Mouse (Mus musculus): ENCODE measurements around the gene Grin2a.

Grin2a gene

DNA sequence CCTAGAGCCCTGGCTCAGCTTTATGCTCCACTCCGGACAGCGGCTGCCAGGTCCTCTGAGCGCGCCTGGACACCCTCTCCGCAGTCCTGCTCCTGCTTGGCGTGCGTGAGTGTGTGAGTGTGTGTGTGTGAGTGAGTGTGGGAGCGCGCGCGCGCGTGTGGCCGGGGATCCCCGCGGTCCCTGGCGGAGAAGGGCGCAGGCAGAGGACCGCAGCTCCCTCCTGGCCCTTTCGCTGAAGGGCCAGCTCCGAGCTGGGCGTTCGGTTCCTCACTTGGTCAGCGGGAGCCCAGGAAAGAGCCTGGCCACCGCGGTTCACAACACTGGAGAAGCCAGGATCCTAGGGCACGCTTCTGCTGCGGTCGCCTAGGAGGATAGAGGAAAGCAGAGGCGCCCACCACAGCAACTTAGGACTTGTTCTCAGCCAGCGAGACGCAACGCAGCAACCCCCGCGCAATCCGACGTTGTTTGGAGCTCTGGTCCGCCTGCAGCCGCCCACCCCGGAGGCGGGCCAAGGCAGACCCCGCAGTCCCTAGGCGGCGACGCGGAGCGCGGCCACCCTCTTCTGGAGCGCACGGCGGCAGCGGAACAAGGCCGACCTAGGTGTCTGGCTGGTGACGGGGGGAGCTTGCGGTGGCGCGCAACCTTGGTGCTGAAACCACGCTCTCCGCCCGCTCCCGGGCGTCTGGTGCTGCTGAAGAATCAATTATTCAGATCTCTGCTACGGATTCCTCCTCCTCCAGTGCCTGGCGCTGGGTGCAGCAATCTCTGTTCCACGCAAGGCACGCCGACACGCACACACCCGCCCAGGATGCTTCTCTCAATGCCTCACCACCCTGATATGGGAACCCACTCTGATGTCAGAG is at the start of gene Grin2a:
Grin2a (minus strand) TSS at position 610 of the 863 bp plus-strand sequence.
- peak; percentile 79 for DNase-seq

DNA sequence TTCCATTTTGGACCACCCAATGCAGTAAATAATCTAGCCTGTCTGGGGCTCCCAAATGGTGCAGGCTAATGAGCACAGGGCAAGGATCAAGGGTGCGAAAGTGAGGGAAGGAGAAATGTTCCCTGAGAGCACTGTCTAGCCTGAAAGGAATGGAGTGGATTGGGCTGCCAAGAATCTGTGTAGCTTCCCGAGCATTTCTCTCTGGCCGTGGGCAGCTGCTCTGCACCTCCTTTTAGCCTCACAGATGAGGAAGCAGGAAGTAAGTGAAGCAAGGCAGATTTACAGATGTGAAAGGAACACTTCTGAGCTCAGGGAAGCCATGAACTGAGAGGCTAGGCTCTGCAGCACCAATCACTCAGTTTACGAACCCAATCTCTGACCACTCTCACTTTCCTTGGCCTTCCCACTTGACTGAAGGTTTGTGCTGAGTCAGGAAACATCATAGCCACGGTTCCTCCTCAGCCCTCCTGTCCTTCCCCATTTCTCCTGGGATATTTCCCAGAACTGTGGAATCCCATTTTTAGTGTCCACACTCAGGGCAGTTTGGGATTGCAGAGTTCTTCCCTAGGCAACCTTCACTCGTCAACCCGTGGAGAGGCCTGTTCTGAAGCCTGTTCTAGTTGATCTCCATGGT is 40.3 kb upstream of the Grin2a start:
- DNase-seq = no peak

DNA sequence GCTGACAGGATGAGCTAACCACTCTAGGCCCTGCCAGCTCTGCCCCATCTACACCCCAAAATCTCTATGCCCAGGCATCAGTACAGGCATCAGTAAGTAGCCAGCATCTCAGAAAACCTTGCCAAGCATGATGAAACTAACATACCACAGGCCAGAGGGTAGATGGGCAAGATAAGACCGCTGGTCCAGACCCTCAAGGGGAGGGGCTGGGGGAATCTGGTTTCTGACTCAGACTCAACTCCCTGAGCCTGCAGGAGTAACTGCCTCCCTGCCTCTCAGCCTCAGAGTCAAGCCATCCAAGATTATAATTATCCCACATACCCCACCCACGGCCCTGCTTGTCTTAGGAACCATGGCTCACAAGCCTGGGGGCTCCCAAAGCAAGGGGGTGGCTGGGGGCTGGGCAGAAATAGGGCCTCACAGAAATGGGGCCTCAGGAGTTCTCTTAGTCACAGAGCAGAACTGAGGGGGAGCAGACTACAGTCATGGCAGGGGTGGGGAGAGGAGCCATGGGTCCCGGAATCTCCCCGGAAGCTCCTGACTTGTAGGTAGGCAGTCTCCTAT is 38.1 kb upstream of the Grin2a start:
- DNase-seq = peak; percentile 69

- DNase-seq = no peak
Observed at GRCm38 (mm10) chr16:10031891-10032290, 36.5 kb upstream of the Grin2a start.

- no peak for DNase-seq
Observed at GRCm38 (mm10) chr16:10026741-10027140, 31.4 kb upstream of the Grin2a start.

GRCm38 (mm10) chr16:10009743-10010142 is 14.4 kb upstream of the Grin2a start:
- no peak for DNase-seq

DNA sequence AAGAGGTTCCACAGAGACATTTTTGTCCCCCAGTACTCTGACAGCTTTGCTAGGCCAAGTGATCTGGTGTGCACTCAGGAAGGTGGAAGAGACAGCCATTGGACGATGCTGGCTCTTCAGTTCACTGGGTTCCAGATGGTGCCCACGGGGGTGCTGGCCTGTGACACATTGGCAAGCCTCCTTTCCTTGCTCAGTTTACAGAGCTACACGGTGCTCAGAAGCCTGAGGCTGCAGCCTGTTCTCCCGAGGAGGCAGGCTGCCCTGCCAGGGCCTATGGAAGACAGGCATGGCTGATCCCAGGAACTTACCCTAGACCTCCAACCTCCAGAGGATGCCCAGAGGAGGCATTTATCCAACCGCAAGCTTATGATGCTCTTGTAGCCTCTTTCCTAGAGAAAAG is 10.2 kb upstream of the Grin2a start:
- DNase-seq = no peak

- no peak for DNase-seq
Observed at GRCm38 (mm10) chr16:10004096-10004495, 8.7 kb upstream of the Grin2a start.

DNA sequence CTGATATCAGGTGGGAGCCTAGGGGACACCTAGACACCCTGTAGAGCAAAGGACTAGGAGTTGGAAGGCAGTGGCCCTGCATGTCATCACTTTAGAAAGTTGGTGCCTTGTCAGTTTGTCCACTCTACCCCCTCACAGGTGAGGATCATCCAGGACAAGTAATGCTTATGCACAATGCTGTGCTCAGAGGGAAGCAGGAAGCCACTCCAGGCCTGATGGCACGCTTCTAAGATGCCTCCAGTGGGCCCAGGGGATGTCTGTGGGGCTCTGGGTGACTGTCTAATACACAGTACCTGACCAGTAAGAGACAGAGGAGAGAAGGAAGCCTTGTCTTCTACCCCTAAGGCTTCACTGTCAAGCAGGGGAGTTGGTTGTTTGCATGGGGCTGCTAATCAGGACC is 7.6 kb upstream of the Grin2a start:
- no peak for DNase-seq

- no peak for DNase-seq
Observed at GRCm38 (mm10) chr16:10001601-10002000, 6.2 kb upstream of the Grin2a start.

DNA sequence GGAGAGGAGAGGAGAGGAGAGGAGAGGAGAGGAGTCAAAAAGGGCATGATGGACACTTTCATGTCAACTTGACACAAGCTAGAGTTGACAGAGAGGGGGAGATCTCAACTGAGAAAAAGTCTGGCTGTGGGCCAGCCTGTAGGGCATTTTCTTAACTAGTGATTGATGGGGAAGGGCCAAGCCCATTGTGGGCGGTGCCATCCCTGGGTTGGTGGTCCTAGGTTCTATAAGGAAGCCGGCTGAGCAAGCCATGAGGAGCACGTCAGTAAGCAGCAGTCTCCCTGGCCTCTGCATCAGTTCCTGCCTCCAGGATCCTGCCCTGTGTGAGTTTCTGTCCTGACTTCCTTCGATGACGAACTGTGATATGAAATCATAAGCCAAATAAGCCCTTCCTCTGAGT is 4.6 kb upstream of the Grin2a start:
- no peak for DNase-seq

DNA sequence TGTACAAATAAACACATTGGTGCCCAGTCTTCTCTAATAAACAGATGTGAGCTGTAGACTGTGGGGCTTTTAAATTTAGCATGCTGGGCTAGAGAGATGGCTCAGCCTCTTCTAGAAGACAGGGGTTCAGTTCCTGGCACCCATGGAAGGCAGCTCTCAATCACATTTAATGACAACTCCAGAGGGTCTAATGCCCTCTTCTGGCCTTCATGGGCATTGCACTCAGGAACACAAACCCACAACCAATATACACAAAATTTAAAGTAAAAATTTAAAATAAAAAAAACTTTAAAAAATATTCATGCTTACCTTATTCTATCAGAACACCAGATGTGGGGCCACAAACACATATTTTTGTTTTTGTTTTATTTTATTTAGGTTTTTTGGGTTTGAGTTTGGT is 2.6 kb upstream of the Grin2a start:
- DNase-seq = no peak

DNA sequence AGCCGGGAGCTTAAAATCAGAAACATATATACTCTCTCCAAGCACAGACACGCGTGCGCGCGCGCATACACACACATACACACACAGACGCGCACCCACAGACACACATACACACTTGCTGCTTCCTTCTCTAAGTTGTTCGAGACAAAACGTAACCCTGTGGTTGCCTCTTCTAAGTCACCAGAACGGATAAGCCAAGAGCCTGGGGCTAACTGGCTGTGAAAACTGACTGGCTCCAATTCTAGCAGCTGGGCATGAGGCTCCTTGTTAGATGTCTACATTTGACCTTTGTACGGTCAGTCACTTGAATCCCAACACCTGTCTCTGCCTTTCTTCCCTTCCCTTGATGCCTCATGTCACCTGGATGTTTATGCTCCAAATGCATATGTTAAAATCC is 452 bp upstream of the Grin2a start:
- no peak for DNase-seq

DNA sequence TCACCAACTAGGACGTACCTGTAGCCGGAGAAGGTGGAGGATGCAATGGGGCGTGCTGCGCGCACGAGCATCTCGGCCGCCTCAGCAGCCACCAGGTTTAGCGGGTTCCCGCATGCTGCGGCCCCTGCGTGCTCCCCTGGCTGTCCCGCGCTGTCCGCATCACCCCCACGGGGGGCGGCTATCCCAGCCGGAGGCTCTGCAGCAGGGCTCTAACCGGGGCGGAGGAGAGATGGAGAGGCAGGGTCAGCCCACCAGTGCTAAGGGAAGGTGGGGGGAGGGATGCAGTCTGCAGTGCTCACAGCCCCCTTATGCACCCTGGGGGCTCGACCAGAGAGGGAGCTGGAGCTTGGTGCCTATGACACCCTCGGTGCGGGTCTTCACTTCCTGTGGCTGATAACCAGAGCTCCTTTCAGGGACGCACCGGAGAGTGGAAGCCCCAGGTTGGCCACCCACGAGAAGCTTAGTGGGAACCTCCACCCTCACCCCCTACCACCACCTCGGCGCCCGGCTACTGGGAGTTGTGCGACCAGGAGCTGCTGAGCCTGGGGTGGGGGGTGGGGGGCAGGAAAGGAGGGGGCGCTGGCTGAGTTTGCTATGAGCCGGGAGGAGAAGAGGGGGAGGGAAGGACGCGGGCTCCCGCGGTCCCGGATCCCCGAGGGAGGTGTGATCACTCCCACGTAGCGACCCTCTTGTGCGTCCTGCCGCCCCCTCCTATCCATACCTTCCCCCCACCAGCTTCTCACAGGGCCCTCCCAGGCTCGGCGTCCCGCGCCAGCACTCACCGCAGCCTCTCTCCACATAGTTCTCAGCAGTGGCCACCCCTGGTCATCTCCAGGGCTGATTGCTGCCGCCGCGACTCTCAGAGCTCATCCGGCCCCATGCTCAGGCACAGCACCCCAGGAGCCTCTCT is 1.1 kb downstream of the Grin2a start:
- peak; percentile 67 for DNase-seq

- DNase-seq = peak; percentile 85
Observed at GRCm38 (mm10) chr16:9993255-9994040, 1.9 kb downstream of the Grin2a start.

- no peak for DNase-seq
Observed at GRCm38 (mm10) chr16:9992773-9993221, 2.6 kb downstream of the Grin2a start.

GRCm38 (mm10) chr16:9992076-9992772 is 3.1 kb downstream of the Grin2a start:
- DNase-seq = peak; percentile 32

DNA sequence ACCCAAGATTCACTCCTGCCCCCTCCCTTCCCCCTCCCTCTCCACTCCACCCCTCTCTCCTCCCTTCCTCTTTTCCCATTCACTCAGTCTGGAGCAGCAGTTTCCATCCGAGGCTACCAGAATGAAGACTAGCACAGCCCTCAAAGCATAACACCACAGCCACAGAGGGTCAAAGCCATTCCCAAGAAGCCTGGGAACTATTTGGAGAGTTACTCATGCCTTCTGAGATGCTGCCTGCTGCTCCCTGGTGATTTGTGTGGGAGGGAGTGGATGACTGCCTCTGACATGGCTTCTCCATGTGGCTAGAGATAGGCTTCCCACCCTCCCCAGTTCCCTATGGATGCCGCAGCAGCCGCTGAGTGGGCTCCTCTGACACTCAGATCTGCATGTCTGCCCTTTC is 10.3 kb downstream of the Grin2a start:
- no peak for DNase-seq

DNA sequence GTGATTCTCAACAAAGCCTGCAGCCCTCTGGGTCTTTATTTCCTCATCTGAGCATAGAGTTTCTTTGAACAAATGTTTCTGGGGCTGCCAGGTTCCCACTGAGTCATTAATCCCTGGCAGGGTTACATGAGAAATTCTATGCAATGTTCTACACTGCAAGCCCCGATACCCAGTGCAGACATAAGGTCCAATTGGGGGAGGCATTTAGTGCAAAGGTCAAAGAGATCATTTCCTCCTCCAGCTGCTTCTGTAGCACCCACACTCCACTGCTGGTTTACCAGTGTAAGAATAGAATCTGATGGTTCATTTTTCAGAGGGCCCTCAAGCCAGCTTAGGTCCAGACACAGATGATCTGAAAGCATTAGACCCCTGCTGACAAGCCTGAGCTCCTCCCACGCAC is 14.7 kb downstream of the Grin2a start:
- DNase-seq = no peak

DNA sequence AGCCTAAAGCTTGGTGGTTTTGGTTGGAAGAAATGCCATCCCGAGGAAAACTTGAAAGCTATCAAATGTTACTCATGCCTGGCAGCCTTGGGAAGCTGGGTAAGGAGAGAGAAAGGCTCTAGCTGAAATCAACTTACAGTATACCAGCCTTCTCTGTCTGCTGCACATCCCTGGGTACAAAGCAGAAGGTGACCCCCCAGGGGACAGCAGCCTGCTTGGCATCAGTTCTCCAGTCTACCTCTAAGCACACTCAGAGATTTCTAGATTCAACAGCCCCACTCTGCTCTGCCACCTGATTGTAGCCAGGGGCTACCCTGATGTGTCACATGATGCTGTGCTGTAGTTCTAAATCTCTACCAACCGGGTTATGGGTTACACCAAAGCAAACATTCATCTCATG is 17.2 kb downstream of the Grin2a start:
- no peak for DNase-seq

GRCm38 (mm10) chr16:9972705-9973104 is 22.7 kb downstream of the Grin2a start:
- DNase-seq = peak; percentile 22
